Mouse (Mus musculus) heart, embryonic 13.5 days (tissue): ENCODE measurements around the gene Hgd. TPM values are rescaled to one million over a fixed set of nuclear protein-coding genes. Genes with fewer than 3 reads are reported as not detected.

Source experiments
- ATAC-seq: fragments of 200-750 bp; cut with Nextera tagmentation; 2 replicates; pipeline ENCODE4 v1.8.0; 2017; ENCODE audit warnings: moderate TSS enrichment; ENCODE audit not compliant: insufficient number of reproducible peaks, low FRiP score, low TSS enrichment; ENCODE audit errors: extremely low read depth
- H3K27ac ChIP-seq: fragments of 300-500 bp; sonication (generic); replicated peaks from 2 replicates; pipeline ENCODE4 v1.5.1; 2015; ENCODE audit warnings: moderate library complexity, mild to moderate bottlenecking, inconsistent platforms
- H3K27me3 ChIP-seq: fragments of 300-500 bp; sonication (generic); replicated peaks from 2 replicates; pipeline ENCODE4 v1.6.1; 2015; ENCODE audit warnings: mild to moderate bottlenecking, inconsistent platforms
- H3K36me3 ChIP-seq: fragments of 300-500 bp; sonication (generic); 2 replicates; pipeline ENCODE4 v1.6.1; 2015; ENCODE audit warnings: mild to moderate bottlenecking, inconsistent platforms
- H3K4me1 ChIP-seq: fragments of 300-500 bp; sonication (generic); 2 replicates; pipeline ENCODE4 v1.6.1; 2015; ENCODE audit warnings: inconsistent platforms
- H3K4me2 ChIP-seq: fragments of 300-500 bp; sonication (generic); 2 replicates; pipeline ENCODE4 v1.6.1; 2015; ENCODE audit warnings: inconsistent platforms, mild to moderate bottlenecking, moderate library complexity
- H3K4me3 ChIP-seq: fragments of 300-500 bp; sonication (generic); 2 replicates; pipeline ENCODE4 v1.5.1; 2015; ENCODE audit warnings: moderate library complexity, mild to moderate bottlenecking, inconsistent platforms
- H3K9ac ChIP-seq: fragments of 300-500 bp; sonication (generic); 2 replicates; pipeline ENCODE4 v1.6.1; 2015; ENCODE audit warnings: inconsistent platforms, mild to moderate bottlenecking, moderate library complexity
- H3K9me3 ChIP-seq: fragments of 300-500 bp; sonication (generic); 2 replicates; pipeline ENCODE4 v1.6.1; 2016; ENCODE audit warnings: inconsistent platforms
- WGBS: fragments of 180-500 bp; shearing (Covaris S2); methylation state at CpG from one replicate; pipeline ENCODE4 v1.1.7; 2015; ENCODE audit warnings: mixed read lengths; 5-methylcytosine and 5-hydroxymethylcytosine counted together
- polyA plus RNA-seq: library from polyadenylated mRNA; unstranded; fragments of >200 nt; fragmentation: Nextera tagmentation; extraction: Ambion mirVana; gene quantifications from 2 replicates; pipeline ENCODE4 v1.2.1, GENCODE M21; 2015

Hgd gene
- polyA plus RNA-seq, 1 experiment from 2014 or later: 0.16 TPM

DNA sequence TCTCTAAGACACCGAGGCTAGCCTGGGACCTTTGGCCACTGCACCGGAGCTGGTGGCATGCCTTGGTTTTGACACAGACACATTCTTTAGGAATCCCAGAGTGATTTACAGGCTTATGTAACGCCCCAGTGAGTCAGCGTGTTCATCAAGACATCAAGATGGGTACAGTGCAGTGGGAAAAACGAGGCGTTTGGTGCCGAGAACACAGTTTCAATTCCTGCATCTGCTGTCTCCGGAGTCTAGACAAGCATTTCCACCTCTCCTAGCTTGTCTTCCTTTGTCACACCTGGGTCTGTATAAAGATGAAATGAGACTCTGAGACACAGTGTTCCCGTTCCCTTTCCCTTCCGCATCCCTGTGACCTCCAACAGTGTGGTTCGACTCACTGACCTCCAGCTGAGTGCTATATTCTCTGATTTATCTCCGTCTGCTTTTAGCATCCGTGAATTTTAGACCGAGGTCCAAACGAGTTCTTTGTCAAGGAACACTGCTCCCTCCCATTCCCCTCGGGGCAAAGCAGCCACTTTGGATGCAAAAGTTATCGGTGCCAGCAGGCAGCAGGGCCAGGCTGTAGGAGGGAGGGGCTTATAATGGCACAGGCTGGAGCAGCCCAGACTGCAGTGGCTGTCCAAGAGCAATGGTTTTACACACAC is 96.2 kb downstream of the Hgd start:
- Histone ChIP-seq H3K4me3 (peak overlapping the region; percentile 11; the same call in 1 of the 2 replicates), H3K4me2 (peak overlapping the region; percentile 54), H3K27me3 (no peaks in the 10 kb centered on the region), H3K9ac (peak overlapping the region; percentile 47; the same call in 1 of the 2 replicates), H3K27ac (no peak overlapping the region), H3K9me3 (no peaks in the 10 kb centered on the region), H3K36me3 (no peaks in the 10 kb centered on the region), H3K4me1 (no peaks in the 10 kb centered on the region)
- WGBS: 54% methylated on average over 17 of the region's 17 CpGs
- ATAC-seq: no peak

DNA sequence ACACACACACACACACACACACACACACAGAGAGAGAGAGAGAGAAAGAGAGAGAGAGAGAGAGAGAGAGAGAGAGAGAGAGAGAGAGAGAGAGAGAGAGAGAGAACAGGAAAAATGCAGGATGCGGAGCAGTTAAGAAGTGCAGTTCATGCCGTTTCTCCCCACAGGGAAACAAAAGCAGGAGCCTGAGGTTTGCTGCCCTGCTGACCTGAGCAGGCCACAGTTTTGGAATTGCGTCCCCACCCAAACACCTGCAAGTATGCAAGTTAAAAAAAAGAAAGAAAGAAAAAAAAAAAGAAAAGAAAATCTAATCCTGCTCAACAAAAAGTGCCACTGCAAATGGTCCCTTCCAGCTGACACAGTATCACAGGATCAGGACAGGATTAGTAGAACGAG is 96.7 kb downstream of the Hgd start:
- Histone ChIP-seq H3K9me3 (no peaks in the 10 kb centered on the region), H3K4me1 (no peaks in the 10 kb centered on the region), H3K27ac (no peak overlapping the region), H3K4me2 (peak overlapping the region; percentile 54), H3K36me3 (no peaks in the 10 kb centered on the region), H3K9ac (peak overlapping the region; percentile 47; the same call in 1 of the 2 replicates), H3K4me3 (no peak overlapping the region), H3K27me3 (no peaks in the 10 kb centered on the region)
- no peak for ATAC-seq
- 59% methylated on average over 4 of the region's 4 CpGs for WGBS

DNA sequence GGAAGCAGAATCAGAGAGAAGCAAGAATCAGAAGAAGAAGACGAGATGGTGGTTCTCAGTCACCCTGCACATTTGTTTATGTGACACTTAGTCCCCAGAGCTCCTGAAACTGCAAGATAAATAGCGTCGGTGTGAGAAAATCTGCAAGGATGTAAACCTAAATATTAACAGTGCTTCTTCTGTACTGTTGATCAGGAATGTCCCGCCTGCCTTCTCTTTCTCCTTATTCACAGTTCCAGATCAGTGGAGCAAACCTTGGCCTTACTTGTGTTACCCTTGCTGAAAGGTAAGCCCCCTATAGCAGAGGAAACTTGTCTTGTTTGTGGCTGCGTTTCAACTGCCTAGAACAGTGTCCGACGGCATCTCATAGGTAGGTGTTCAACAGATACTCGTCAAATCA is 97.6 kb downstream of the Hgd start:
- Histone ChIP-seq H3K27me3 (no peaks in the 10 kb centered on the region), H3K9ac (no peak overlapping the region), H3K27ac (no peak overlapping the region), H3K4me2 (no peak overlapping the region), H3K4me3 (no peak overlapping the region), H3K9me3 (no peaks in the 10 kb centered on the region), H3K4me1 (peaks cover 8% of the 10 kb centered on the region), H3K36me3 (no peaks in the 10 kb centered on the region)
- 80% methylated on average over 8 of the region's 8 CpGs for WGBS
- ATAC-seq: no peak

DNA sequence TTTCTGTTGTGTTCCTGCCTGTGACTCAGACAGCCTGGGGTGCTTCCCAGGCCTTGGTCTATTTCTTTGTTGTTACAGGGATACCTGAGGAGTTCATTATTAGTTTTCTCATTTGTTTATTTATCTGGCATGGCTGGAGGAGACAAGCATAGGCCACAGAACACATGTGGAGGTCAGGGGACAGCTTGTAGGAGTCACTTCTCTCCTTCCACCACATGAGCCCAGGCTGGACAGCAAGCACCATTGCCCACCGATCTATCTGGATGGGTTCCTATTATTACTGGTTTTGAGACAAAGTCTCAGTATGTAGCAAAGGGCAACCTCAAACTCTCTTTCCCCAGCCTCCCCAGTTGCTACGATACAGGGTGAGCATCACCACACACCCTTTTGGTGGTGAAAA is 100.3 kb downstream of the Hgd start:
- Histone ChIP-seq H3K4me3 (no peak overlapping the region), H3K36me3 (no peaks in the 10 kb centered on the region), H3K4me1 (peaks cover 31% of the 10 kb centered on the region), H3K27me3 (no peaks in the 10 kb centered on the region), H3K27ac (no peak overlapping the region), H3K4me2 (no peak overlapping the region), H3K9me3 (no peaks in the 10 kb centered on the region), H3K9ac (no peak overlapping the region)
- ATAC-seq: no peak
- WGBS: 69% methylated on average over 2 of the region's 2 CpGs

DNA sequence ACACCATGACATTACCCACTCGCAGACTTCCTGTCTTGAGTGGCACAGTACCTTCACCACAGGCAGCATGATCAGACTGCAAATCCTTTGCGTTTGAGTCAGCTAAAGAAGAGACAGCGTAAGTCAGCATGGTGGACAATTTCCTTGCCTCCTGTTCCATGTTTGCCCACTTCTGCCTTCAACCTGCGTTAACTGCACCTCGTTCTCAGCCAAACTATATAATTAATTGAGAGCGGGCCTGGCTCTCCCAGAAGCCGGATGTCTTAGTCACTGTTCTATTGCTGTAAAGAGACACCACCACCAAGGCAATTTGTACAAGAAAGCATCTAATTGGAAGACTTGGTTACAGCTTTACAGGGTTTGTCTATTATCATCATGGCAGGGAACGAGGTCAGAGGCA is 100.9 kb downstream of the Hgd start:
- ATAC-seq: no peak
- no peak overlapping the region for H3K4me2 ChIP-seq
- H3K27ac ChIP-seq: no peak overlapping the region
- H3K4me1 ChIP-seq: peaks cover 38% of the 10 kb centered on the region
- no peak overlapping the region for H3K9ac ChIP-seq
- H3K4me3 ChIP-seq: no peak overlapping the region
- H3K27me3 ChIP-seq: no peaks in the 10 kb centered on the region
- no peaks in the 10 kb centered on the region for H3K36me3 ChIP-seq
- whole genome bisulfite sequencing: 81% methylated on average over 8 of the region's 8 CpGs
- no peaks in the 10 kb centered on the region for H3K9me3 ChIP-seq

Other genes starting within 250 kb of the Hgd start
- 0.16 and 0.31 TPM in 2 replicates for gene Stxbp5l, start 195.2 kb upstream of the Hgd start, polyA plus RNA-seq
- 20.4 and 20.5 TPM in 2 replicates for gene Gtf2e1, start 40.4 kb upstream of the Hgd start, polyA plus RNA-seq
- 23.8 and 26.4 TPM in 2 replicates for gene Rabl3, start 40.3 kb upstream of the Hgd start, polyA plus RNA-seq
- gene Ndufb4, start 74.3 kb downstream of the Hgd start, polyA plus RNA-seq: 69.4 and 84.7 TPM in 2 replicates
- 429 and 466 TPM in 2 replicates for gene Fstl1, start 196.7 kb downstream of the Hgd start, polyA plus RNA-seq